Mouse (Mus musculus): Measurements from ENCODE around the gene Dnttip2. TPM values are rescaled to one million over a fixed set of nuclear protein-coding genes. Genes with fewer than 3 reads are reported as not detected.
"Not testable (repeated sequence)": the region's sequence is repeated elsewhere in the genome, so short reads cannot be mapped to it uniquely, and the experiment has no call there.

Gene Dnttip2
- 53.1 and 77.4 TPM in 2 replicates for polyA plus RNA-seq (2016; fragmentation: Nextera tagmentation; extraction: Ambion mirVana)

DNA sequence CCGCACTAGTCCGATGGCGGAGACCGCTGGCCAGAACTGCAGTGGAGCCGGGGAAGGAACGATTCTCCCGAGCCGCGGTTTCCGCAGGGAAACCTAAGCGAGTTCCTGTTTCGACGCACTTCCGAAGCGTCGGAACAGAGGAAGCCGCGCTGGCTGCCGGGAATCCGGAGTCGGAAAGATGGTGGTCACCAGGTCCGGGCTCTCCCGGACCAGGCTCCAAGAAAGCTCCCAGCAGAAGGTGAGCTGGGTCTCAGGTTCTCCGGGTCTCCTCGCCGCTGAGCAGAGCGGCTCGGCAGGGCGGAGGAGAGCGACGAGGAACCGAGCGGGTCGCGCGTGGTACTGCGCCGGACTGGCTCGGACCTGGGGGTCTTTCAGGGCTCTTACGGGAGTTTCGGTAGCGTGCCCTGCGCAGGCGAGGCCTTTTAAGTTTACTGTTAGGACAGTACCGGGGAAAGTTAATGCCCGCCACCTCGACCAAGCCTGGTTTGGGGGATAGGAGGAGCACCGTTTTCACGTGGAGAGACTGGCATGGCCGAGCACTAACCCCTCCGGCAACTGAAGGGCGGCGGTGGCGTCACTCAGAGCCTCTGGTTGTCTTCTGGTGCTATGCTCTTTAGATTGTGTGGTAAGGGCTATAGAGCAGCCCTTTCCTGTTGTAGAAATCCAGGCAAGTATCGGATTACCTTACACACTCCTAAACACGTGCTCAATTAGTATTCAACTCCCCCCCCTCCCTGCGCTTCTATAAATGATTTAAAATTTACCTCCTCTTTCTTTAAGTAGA lies at the start of gene Dnttip2:
Dnttip2 (plus strand) TSS at position 148 of the 784 bp plus-strand sequence.
- peak within 1 kb of the TSS; percentile 93 for H3K4me3 ChIP-seq
- H3K36me3 ChIP-seq, result peaks cover 44% of the 10 kb centered on the region
- no peaks in the 10 kb centered on the region for H3K9me3 ChIP-seq
- H3K4me1 ChIP-seq, result peaks cover 30% of the 10 kb centered on the region
- WGBS, result under 1% methylated on average over 57 of the region's 57 CpGs
- peak within 1 kb of the TSS; percentile 93 for H3K27ac ChIP-seq
- no peaks in the 10 kb centered on the region for H3K27me3 ChIP-seq (ENCODE audit: insufficient read depth, poor library complexity, severe bottlenecking)
- peak; percentile 96 for DNase-seq (ENCODE audit: low spot score)

DNA sequence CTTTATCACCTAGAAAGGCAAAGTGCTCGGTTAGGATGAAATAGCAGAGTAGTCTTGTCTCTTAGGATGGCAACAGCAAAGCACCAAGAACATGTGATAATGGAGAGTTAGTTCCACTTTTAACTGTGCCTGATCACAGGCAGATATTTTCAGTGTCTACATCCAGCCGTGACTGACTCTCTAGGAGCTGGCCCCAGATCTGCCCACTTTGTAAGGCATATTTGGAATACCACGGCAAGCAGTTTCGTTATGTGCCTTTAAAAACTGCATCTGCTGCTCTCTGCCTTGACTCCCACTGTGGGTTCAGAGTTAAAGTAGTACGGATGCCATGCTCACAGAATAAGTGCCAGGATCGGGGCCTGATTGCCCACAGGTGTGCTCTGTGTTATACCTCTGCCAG lies 47.2 kb upstream of the Dnttip2 start:
- H3K27ac ChIP-seq; H3K9me3 ChIP-seq; H3K4me3 ChIP-seq; H3K4me1 ChIP-seq; H3K36me3 ChIP-seq; H3K27me3 ChIP-seq (ENCODE audit: insufficient read depth, poor library complexity, severe bottlenecking): not testable (repeated sequence)
- WGBS, result 45% methylated on average over 6 of the region's 6 CpGs
- DNase-seq (ENCODE audit: low spot score), result peak; percentile 70

DNA sequence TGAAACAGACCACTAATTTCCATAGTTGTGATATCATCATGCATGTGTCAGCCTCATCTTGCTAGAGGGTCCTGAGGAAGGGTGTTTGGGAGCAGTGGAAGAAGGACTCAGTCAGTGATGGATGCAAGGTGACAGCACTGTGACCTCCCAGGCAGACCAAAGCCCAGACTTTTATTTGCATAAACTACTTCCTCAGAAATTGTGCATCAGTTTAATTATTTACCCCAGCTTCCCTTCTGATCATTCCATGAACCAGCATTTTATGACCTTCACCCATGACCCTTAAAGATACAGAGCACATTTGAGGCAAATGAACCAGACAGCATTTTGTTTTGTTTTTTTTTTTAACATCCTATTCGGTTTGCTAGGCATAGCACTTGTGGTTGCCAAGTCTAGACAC lies 38.4 kb upstream of the Dnttip2 start:
- H3K4me1 ChIP-seq, result no peaks in the 10 kb centered on the region
- no peaks in the 10 kb centered on the region for H3K9me3 ChIP-seq
- H3K27me3 ChIP-seq (ENCODE audit: insufficient read depth, poor library complexity, severe bottlenecking), result no peaks in the 10 kb centered on the region; the same call in 1 of the 2 replicates
- WGBS, result 67% methylated on average over 1 of the region's 1 CpGs
- no peak overlapping the region for H3K4me3 ChIP-seq
- no peak overlapping the region for H3K27ac ChIP-seq
- DNase-seq (ENCODE audit: low spot score), result no peak
- H3K36me3 ChIP-seq, result no peaks in the 10 kb centered on the region

DNA sequence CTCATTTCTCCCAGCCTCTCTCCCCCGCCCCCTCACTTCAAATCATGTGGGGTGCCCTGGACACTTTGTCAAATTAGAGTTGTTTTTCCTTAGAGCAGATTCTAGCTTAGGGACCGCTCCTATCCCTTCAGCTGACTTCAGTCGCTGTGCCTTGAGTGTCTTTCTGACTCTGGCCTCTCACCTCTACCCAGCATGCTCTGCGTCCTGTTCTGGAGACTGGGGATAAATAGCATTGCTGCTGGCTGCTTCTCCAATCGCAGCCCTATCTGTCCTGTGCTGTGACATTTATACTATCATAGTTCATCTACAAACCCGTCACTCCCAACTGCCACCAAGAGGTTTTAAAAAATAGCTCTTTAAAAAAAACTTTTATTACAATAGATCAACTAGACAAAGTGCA lies 31.3 kb upstream of the Dnttip2 start:
- no peak overlapping the region for H3K4me3 ChIP-seq
- H3K27ac ChIP-seq, result peak overlapping the region; percentile 69
- no peaks in the 10 kb centered on the region for H3K9me3 ChIP-seq
- H3K36me3 ChIP-seq, result no peaks in the 10 kb centered on the region
- 46% methylated on average over 6 of the region's 6 CpGs for WGBS
- H3K27me3 ChIP-seq (ENCODE audit: insufficient read depth, poor library complexity, severe bottlenecking), result no peaks in the 10 kb centered on the region
- peaks cover 14% of the 10 kb centered on the region for H3K4me1 ChIP-seq
- no peak for DNase-seq (ENCODE audit: low spot score)

DNA sequence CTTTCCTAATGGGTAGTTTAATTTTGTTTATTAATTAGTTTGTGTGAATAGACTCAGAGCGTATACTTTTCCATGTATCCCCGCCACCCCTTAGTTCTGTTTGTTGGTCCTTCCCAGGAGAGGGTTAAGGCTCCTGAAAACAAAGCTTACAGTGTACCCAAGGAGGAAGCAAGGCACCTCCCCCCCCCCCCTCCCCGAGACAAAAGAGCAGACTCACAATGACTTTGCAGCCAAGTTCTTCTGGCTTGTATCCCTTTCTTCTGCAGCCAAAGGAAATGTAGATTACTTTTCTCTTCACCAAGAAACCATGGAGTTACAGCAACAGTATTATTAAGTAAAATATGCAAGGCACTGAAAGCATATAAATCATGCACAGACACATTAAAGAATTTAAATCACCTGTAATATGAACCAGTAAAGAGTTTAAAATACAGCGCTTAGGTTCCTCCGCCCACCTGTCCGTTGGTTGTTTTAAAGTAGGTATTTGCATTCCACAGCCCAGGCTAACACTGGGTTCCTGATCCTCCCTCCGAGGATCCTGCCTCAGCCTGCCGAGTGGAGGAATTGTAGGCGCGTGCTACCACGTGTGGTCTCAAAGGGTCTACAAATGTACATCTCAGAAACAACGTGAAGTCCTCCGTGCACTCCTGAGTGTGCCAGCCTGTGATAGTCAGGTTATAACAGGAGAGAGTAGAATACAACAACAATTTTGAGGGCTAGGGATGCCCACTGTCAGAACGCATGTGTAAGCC lies 30.6 kb upstream of the Dnttip2 start:
- H3K9me3 ChIP-seq, result no peaks in the 10 kb centered on the region
- H3K27ac ChIP-seq, result peak overlapping the region; percentile 77; the same call in 1 of the 2 replicates
- H3K36me3 ChIP-seq, result no peaks in the 10 kb centered on the region
- WGBS, result 51% methylated on average over 14 of the region's 14 CpGs
- DNase-seq (ENCODE audit: low spot score), result no peak
- no peaks in the 10 kb centered on the region for H3K27me3 ChIP-seq (ENCODE audit: insufficient read depth, poor library complexity, severe bottlenecking)
- H3K4me3 ChIP-seq, result no peak overlapping the region
- H3K4me1 ChIP-seq, result peaks cover 15% of the 10 kb centered on the region

DNA sequence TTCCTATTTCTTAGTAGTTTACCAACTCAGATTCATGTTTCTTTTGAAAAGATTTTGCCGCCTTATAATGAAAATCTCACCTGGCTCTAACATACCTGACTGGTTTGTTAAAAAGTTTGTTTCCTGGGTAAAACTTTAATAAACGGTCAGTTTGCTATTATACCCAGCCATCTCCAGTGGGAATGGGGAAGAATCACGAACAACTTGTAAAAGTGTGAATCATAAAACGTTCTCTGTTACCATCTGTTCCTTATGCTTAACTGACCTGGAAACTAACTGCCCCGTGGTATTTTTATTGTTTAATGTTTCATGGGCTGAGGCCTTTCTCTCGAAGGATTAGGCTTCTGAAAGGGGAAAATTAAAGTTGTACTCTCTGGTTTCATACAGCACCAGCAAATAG lies 29.4 kb upstream of the Dnttip2 start:
- H3K4me1 ChIP-seq, result peaks cover 15% of the 10 kb centered on the region
- no peak for DNase-seq (ENCODE audit: low spot score)
- peak overlapping the region; percentile 97 for H3K4me3 ChIP-seq
- H3K27me3 ChIP-seq (ENCODE audit: insufficient read depth, poor library complexity, severe bottlenecking), result no peaks in the 10 kb centered on the region
- no peaks in the 10 kb centered on the region for H3K9me3 ChIP-seq
- no peaks in the 10 kb centered on the region for H3K36me3 ChIP-seq
- 60% methylated on average over 6 of the region's 6 CpGs for WGBS
- peak overlapping the region; percentile 96 for H3K27ac ChIP-seq

DNA sequence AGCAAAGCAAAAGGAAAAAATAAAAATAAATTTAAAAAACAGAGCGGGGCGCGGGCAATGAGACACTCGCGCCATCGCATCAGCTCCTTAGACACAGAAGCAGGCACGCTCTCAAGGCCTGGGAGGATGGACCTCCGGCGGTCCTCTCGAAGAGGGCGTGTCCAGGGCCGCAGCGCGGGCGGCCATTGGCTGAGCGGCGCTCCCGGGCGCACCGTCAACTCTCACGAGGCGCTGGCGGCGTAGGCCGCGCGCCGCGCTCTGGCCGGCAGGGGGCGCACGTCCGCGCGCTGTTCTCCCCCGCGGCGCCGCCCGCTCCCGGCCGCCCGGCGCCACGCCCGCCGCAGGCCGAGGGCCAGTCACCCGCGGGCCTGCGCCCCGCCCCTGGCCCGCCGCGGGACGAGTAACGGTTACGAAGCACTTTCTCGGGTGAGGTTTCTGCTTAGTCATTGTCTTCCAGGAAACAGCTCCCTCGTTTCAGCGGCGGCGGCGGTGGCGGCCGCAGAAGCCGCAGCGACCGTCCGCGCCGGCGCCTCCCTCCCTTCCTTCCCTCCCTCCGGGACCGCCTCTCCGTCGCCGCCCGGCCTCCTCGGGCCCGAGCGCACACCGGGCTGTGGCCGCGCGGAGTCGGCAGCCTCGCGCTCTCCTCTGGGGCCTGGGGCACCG lies 28.8 kb upstream of the Dnttip2 start, which contains the start of gene Gclm:
Gclm (plus strand) TSS at position 343 of the 663 bp plus-strand sequence.
- Histone ChIP-seq H3K36me3 (no peaks in the 10 kb centered on the region), H3K4me1 (peaks cover 15% of the 10 kb centered on the region), H3K27ac (peak within 1 kb of the TSS; percentile 96), H3K27me3 (ENCODE audit: insufficient read depth, poor library complexity, severe bottlenecking) (no peaks in the 10 kb centered on the region), H3K9me3 (no peaks in the 10 kb centered on the region), H3K4me3 (peak within 1 kb of the TSS; percentile 97)
- under 1% methylated on average over 90 of the region's 90 CpGs for WGBS
- peak; percentile 96 for DNase-seq (ENCODE audit: low spot score)

DNA sequence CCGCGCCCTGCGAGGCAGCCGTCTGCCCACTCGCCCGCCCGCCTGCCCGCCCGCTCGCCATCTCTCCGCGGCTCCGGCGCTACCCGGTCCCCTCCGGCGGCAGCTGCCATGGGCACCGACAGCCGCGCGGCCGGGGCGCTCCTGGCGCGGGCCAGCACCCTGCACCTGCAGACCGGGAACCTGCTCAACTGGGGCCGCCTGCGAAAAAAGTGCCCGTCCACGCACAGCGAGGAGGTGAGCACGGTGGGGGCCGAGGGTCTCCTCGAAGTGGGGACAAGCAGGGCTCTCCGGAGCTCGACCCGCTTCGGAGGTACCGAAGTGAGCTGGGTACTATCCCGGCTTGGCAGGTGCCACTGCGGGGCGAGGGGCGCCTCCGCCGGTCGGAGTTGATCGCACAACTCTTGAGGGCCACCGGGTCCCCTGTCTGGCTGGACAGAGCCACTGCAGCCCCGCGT lies 28.3 kb upstream of the Dnttip2 start:
- Histone ChIP-seq H3K4me3 (peak overlapping the region; percentile 97), H3K4me1 (peaks cover 15% of the 10 kb centered on the region), H3K36me3 (no peaks in the 10 kb centered on the region), H3K27ac (peak overlapping the region; percentile 96), H3K9me3 (no peaks in the 10 kb centered on the region), H3K27me3 (ENCODE audit: insufficient read depth, poor library complexity, severe bottlenecking) (no peaks in the 10 kb centered on the region)
- 1% methylated on average over 47 of the region's 50 CpGs for WGBS
- DNase-seq (ENCODE audit: low spot score), result peak; percentile 85

DNA sequence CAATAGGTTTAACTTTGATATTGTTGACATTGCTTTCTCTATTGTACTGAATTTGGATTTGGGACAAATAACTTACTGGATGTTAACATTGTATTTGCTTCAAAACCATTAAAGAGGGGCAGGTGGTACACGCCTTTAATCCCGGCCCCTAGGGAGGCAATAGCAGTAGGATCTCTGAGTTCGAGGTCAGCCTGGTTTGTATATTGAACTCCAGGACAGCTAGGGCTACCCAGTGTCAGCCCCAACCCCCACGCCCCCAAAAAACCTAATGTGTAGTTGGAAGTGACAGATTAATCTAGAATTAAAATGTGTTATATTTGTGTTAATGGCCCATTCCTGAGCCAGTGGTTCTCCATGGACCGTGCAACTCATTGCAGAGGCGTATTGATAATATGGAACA lies 27.8 kb upstream of the Dnttip2 start:
- Histone ChIP-seq H3K9me3 (no peaks in the 10 kb centered on the region), H3K4me1 (peaks cover 15% of the 10 kb centered on the region), H3K27ac (peak overlapping the region; percentile 96), H3K4me3 (peak overlapping the region; percentile 97), H3K36me3 (peaks cover 2% of the 10 kb centered on the region; the same call in 1 of the 2 replicates), H3K27me3 (ENCODE audit: insufficient read depth, poor library complexity, severe bottlenecking) (no peaks in the 10 kb centered on the region)
- DNase-seq (ENCODE audit: low spot score), result no peak
- WGBS, result 28% methylated on average over 6 of the region's 6 CpGs

DNA sequence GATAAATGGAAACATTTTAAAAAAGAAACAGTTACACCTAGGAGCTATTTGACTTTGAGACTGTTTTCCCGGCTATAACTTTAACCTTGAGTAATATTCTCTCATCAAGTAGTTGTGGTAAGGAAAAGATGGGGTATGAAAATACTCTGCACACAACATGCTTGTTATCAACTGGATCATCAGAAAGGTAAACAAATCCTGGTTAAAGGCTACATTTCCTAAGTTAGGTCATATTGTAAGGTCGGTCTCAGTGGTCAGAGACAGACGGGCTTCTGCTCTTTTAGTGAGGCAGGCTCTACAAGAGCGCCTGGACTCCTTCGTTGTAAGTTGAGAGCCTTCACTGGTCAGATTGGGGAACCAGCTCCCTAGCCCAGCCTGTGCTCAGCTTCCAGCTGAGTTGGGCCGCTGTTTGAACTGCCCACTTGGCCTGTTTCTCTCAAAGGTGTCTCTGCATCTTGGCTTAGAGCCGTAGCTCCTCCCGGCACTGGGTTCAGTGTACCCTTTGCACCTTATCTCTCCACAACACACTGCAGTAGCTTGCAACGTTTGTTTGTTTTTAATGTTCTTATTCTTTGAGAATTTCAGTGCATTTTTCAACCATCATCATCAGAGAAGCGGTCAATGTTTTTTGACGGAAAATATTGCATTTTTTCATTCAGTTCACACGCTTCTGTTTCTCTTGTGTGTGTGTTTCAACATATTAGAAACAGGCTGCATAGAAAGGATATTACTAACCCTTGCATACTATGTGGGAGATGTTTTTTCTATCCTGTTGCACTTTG lies 27.0 kb upstream of the Dnttip2 start:
- Histone ChIP-seq H3K9me3 (no peaks in the 10 kb centered on the region), H3K27ac (peak overlapping the region; percentile 96; the same call in 1 of the 2 replicates), H3K4me1 (peaks cover 15% of the 10 kb centered on the region), H3K4me3 (peak overlapping the region; percentile 97), H3K36me3 (peaks cover 5% of the 10 kb centered on the region; the same call in 1 of the 2 replicates), H3K27me3 (ENCODE audit: insufficient read depth, poor library complexity, severe bottlenecking) (no peaks in the 10 kb centered on the region)
- peak; percentile 85 for DNase-seq (ENCODE audit: low spot score)
- WGBS, result 37% methylated on average over 12 of the region's 12 CpGs

DNA sequence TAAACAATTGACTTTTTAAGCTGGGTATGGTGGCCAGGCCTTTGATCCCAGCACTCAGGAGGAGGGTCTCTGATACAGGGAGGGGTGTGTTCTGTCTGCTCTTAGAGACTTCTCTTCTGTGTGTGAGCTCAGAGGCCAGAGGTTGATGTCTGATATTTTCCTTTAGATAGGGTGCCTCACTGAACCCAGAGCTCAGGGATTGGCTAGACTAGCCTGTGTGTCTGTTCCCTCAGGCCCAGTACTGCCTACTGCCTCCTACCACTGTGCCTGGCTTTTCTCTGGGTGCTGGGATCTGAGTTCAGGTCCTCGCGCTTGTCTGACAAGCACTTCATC lies 26.5 kb upstream of the Dnttip2 start:
- WGBS, result 85% methylated on average over 2 of the region's 2 CpGs
- Histone ChIP-seq H3K4me3 (peak overlapping the region; percentile 97; the same call in 1 of the 2 replicates), H3K4me1 (peaks cover 18% of the 10 kb centered on the region), H3K27me3 (ENCODE audit: insufficient read depth, poor library complexity, severe bottlenecking) (no peaks in the 10 kb centered on the region), H3K9me3 (no peaks in the 10 kb centered on the region), H3K36me3 (peaks cover 5% of the 10 kb centered on the region; the same call in 1 of the 2 replicates), H3K27ac (no peak overlapping the region; the same call in 1 of the 2 replicates)
- no peak for DNase-seq (ENCODE audit: low spot score)
